Mouse (Mus musculus) MEL (cell line): Measurements from ENCODE around the gene Siva1. TPM values are rescaled to one million over a fixed set of nuclear protein-coding genes. Genes with fewer than 3 reads are reported as not detected.

Experiments
- DNase-seq: peaks from one replicate; pipeline ENCODE4 v3.0.0; 2011; ENCODE audit warnings: low read depth, low spot score
- H3K27ac ChIP-seq: 2 replicates; pipeline ENCODE4 v1.5.1; 2012; ENCODE audit warnings: low read depth, mild to moderate bottlenecking, control low read depth, low read length, moderate library complexity; ENCODE audit not compliant: control insufficient read depth
- H3K27me3 ChIP-seq, 2 experiments: fragments of 150-350 bp in 1 of 2; sonication (generic) in 1 of 2; 2 replicates each; pipeline ENCODE4 v1.6.1; 2012; ENCODE audit warnings: low read length in 2 of 2, mild to moderate bottlenecking in 2 of 2, improper control_type of control experiment in 1 of 2, moderate library complexity in 1 of 2; ENCODE audit not compliant: insufficient read depth in 2 of 2, control insufficient read depth in 1 of 2
- H3K36me3 ChIP-seq, 2 experiments: 2 replicates each; pipeline ENCODE4 v1.6.1; 2012 to 2014; ENCODE audit warnings: low read length in 2 of 2, improper control_type of control experiment in 1 of 2, inconsistent platforms in 1 of 2, mild to moderate bottlenecking in 1 of 2; ENCODE audit not compliant: insufficient read depth in 2 of 2, control insufficient read depth in 1 of 2
- H3K4me1 ChIP-seq, 2 experiments: fragments of 150-350 bp in 1 of 2; sonication (generic) in 1 of 2; 2 replicates each; pipeline ENCODE4 v1.6.1; 2012; ENCODE audit warnings: low read length in 2 of 2, improper control_type of control experiment in 1 of 2, mild to moderate bottlenecking in 1 of 2; ENCODE audit not compliant: insufficient read depth in 2 of 2, control insufficient read depth in 1 of 2
- H3K4me3 ChIP-seq, 2 experiments: fragments of 150-350 bp in 1 of 2; sonication (generic) in 1 of 2; 2 replicates each; pipeline ENCODE4 v1.5.1; 2012; ENCODE audit warnings: low read depth in 2 of 2, low read length in 2 of 2, mild to moderate bottlenecking in 2 of 2, moderate library complexity in 2 of 2, control low read depth in 1 of 2, improper control_type of control experiment in 1 of 2; ENCODE audit not compliant: control insufficient read depth in 1 of 2, insufficient read depth in 1 of 2
- H3K79me2 ChIP-seq: 2 replicates; pipeline ENCODE4 v1.6.1; 2012; ENCODE audit warnings: mild to moderate bottlenecking, low read length, moderate library complexity; ENCODE audit not compliant: control insufficient read depth, poor library complexity, insufficient read depth
- H3K9ac ChIP-seq: 2 replicates; pipeline ENCODE4 v1.6.1; 2012; ENCODE audit warnings: low read depth, mild to moderate bottlenecking, control low read depth, low read length, moderate library complexity; ENCODE audit not compliant: control insufficient read depth, poor library complexity, severe bottlenecking
- H3K9me3 ChIP-seq: fragments of 150-350 bp; sonication (generic); replicated peaks from 2 replicates; pipeline ENCODE4 v1.6.1; 2012; ENCODE audit warnings: mild to moderate bottlenecking, low read length, improper control_type of control experiment, moderate library complexity; ENCODE audit not compliant: insufficient read depth
- BHLHE40 ChIP-seq: IDR thresholded peaks from 2 replicates; pipeline ENCODE4 v1.6.1; 2012; ENCODE audit warnings: low read depth, mild to moderate bottlenecking, inconsistent platforms, low read length, improper control_type of control experiment, borderline replicate concordance
- E2F4 ChIP-seq: IDR thresholded peaks from 2 replicates; pipeline ENCODE4 v1.6.1; 2011; ENCODE audit warnings: low read depth, low read length, improper control_type of control experiment, borderline replicate concordance
- ELF1 ChIP-seq: IDR thresholded peaks from 2 replicates; pipeline ENCODE4 v1.6.1; 2014; ENCODE audit warnings: low read depth, mild to moderate bottlenecking, inconsistent platforms, low read length, improper control_type of control experiment, moderate library complexity
- EP300 ChIP-seq, 2 experiments: IDR thresholded peaks; 2 replicates each; pipeline ENCODE4 v1.6.1; 2011; ENCODE audit warnings: improper control_type of control experiment in 2 of 2, low read length in 2 of 2, low read depth in 1 of 2, mild to moderate bottlenecking in 1 of 2
- GABPA ChIP-seq: IDR thresholded peaks from 2 replicates; pipeline ENCODE4 v1.6.1; 2012; ENCODE audit warnings: low read depth, mild to moderate bottlenecking, inconsistent platforms, low read length, improper control_type of control experiment, moderate library complexity
- KAT2A ChIP-seq: conservative IDR thresholded peaks from 2 replicates; pipeline ENCODE4 v1.6.1; 2012; ENCODE audit warnings: low read depth, low read length, improper control_type of control experiment, inconsistent platforms
- MAZ ChIP-seq: IDR thresholded peaks from 2 replicates; pipeline ENCODE4 v1.6.1; 2012; ENCODE audit warnings: low read depth, mild to moderate bottlenecking, inconsistent platforms, low read length, improper control_type of control experiment
- MYC ChIP-seq: IDR thresholded peaks from 2 replicates; pipeline ENCODE4 v1.6.1; 2011; ENCODE audit warnings: low read depth, mild to moderate bottlenecking, low read length, improper control_type of control experiment, moderate library complexity
- NELFE ChIP-seq: IDR thresholded peaks from 2 replicates; pipeline ENCODE4 v1.6.1; 2011; ENCODE audit warnings: low read depth, low read length, improper control_type of control experiment
- NRF1 ChIP-seq: IDR thresholded peaks from 2 replicates; pipeline ENCODE4 v1.6.1; 2014; ENCODE audit warnings: low read depth, mild to moderate bottlenecking, inconsistent platforms, low read length, improper control_type of control experiment, moderate library complexity; ENCODE audit not compliant: poor library complexity, insufficient read depth, severe bottlenecking
- POLR2AphosphoS5 ChIP-seq: IDR thresholded peaks from 2 replicates; pipeline ENCODE4 v1.6.1; 2012; ENCODE audit warnings: low read depth, borderline replicate concordance, mild to moderate bottlenecking, inconsistent platforms, low read length, moderate library complexity, mixed read lengths
- SMC3 ChIP-seq: IDR thresholded peaks from 2 replicates; pipeline ENCODE4 v1.6.1; 2011; ENCODE audit warnings: low read depth, low read length, improper control_type of control experiment
- TBP ChIP-seq: IDR thresholded peaks from 2 replicates; pipeline ENCODE4 v1.8.0; 2011; ENCODE audit warnings: low read depth, low read length, improper control_type of control experiment
- TCF12 ChIP-seq: IDR thresholded peaks from 2 replicates; pipeline ENCODE4 v1.6.1; 2014; ENCODE audit warnings: low read depth, mild to moderate bottlenecking, inconsistent platforms, low read length, improper control_type of control experiment, moderate library complexity
- UBTF ChIP-seq: IDR thresholded peaks from 2 replicates; pipeline ENCODE4 v1.6.1; 2012; ENCODE audit warnings: low read depth, mild to moderate bottlenecking, inconsistent platforms, low read length, improper control_type of control experiment, moderate library complexity, borderline replicate concordance; ENCODE audit not compliant: insufficient read depth
- polyA plus RNA-seq, 2 experiments: library from polyadenylated mRNA; stranded (reverse) in 1 of 2; unstranded in 1 of 2; fragments of >175 nt in 1 of 2; fragments of >200 nt in 1 of 2; gene quantifications; 2 replicates each; pipeline versions ENCODE4 v1.2.1 to v1.2.4; 2012; ENCODE audit warnings: low replicate concordance in 2 of 2, low read depth in 1 of 2; ENCODE audit not compliant: insufficient read length in 2 of 2, insufficient read depth in 1 of 2, missing spikeins in 1 of 2
- total RNA-seq: library from RNA; depleted of rRNA; stranded (reverse); fragments of 300-350 nt; gene quantifications from 2 replicates; pipeline ENCODE4 v1.2.3, GENCODE M21; 2012; rRNA removed

Siva1 gene
- total and polyA plus RNA-seq, 3 experiments: 531 to 659 TPM; not detected in 1

- Histone ChIP-seq H3K27me3 (no peaks in the 10 kb centered on the region), H3K27ac (no peak overlapping the region), H3K4me1 (peaks cover 6 to 19% of the 10 kb centered on the region in 2 experiments; a peak in 3 of 4 replicates)
Measured at GRCm38 (mm10) chr12:112696806-112697425, 52.4 kb downstream of the Siva1 start.

More at GRCm38 (mm10) chr12:112696806-112697425, 52.4 kb downstream of the Siva1 start:
- H3K9me3 ChIP-seq: no peaks in the 10 kb centered on the region
- no peak overlapping the region for H3K9ac ChIP-seq
- H3K4me3 ChIP-seq: no peak overlapping the region
- peaks cover 15% of the 10 kb centered on the region for H3K79me2 ChIP-seq
- H3K36me3 ChIP-seq: peaks cover 0 to 15% of the 10 kb centered on the region in 2 experiments; a peak in 3 of 4 replicates
- DNase-seq: peak; percentile 46
- no peak for TF ChIP-seq MYC
- TF ChIP-seq NELFE: no peak
- TF ChIP-seq EP300 (IDR thresholded peaks at IDR 0.05; ENCODE audit: low read depth in 1 of 2, low read length in 2 of 2): no peak
- TF ChIP-seq GABPA: no peak
- TF ChIP-seq TCF12: no peak
- no peak for TF ChIP-seq TBP
- no peak for TF ChIP-seq MAZ
- no peak for TF ChIP-seq BHLHE40
- no peak for TF ChIP-seq POLR2AphosphoS5
- TF ChIP-seq ELF1: no peak
- TF ChIP-seq SMC3: no peak
- TF ChIP-seq E2F4: no peak
- no peak for TF ChIP-seq NRF1
- TF ChIP-seq UBTF: no peak
- TF ChIP-seq KAT2A: no peak

Other genes with a start within 250 kb of the Siva1 start
- gene A530016L24Rik, start 155.2 kb upstream of the Siva1 start, total RNA-seq: not detected in 2 replicates
- not detected for gene A530016L24Rik, start 155.2 kb upstream of the Siva1 start, polyA plus RNA-seq
- gene Tmem179, start 127.9 kb upstream of the Siva1 start, total RNA-seq: 0.08 TPM in 1 of 2 replicates, not detected in the other
- under 1 TPM in 1 of 2 experiments, not detected in 1; 0.10 TPM for gene Tmem179, start 127.9 kb upstream of the Siva1 start, polyA plus RNA-seq
- 23.2 and 26.1 TPM in 2 replicates for gene Inf2, start 55.9 kb upstream of the Siva1 start, total RNA-seq
- gene Inf2, start 55.9 kb upstream of the Siva1 start, polyA plus RNA-seq: 100 to 1,000 TPM in 1 of 2 experiments, 10 to 100 TPM in 1; 55.7 to 122 TPM
- 36.0 and 58.2 TPM in 2 replicates for gene Adssl1, start 24.6 kb upstream of the Siva1 start, total RNA-seq
- gene Adssl1, start 24.6 kb upstream of the Siva1 start, polyA plus RNA-seq: 10 to 100 TPM in 1 of 2 experiments, not detected in 1; 63.9 TPM
- gene Akt1, start 30.2 kb downstream of the Siva1 start, total RNA-seq: 289 and 322 TPM in 2 replicates
- 100 to 1,000 TPM; 764 to 827 TPM for gene Akt1, start 30.2 kb downstream of the Siva1 start, polyA plus RNA-seq
- 4.5 and 7.6 TPM in 2 replicates for gene Zbtb42, start 34.1 kb downstream of the Siva1 start, total RNA-seq
- gene Zbtb42, start 34.1 kb downstream of the Siva1 start, polyA plus RNA-seq: 10 to 100 TPM in 1 of 2 experiments, not detected in 1; 11.4 TPM
- gene Cep170b, start 75.8 kb downstream of the Siva1 start, total RNA-seq: 40.0 and 49.7 TPM in 2 replicates
- 10 to 100 TPM in 1 of 2 experiments, not detected in 1; 64.0 TPM for gene Cep170b, start 75.8 kb downstream of the Siva1 start, polyA plus RNA-seq
- 9.7 and 9.8 TPM in 2 replicates for gene Pld4, start 116.0 kb downstream of the Siva1 start, total RNA-seq
- 10 to 100 TPM in 1 of 2 experiments, not detected in 1; 16.4 TPM for gene Pld4, start 116.0 kb downstream of the Siva1 start, polyA plus RNA-seq
- 1.2 and 2.6 TPM in 2 replicates for gene Ahnak2, start 158.0 kb downstream of the Siva1 start, total RNA-seq
- 10 to 100 TPM in 1 of 2 experiments, not detected in 1; 11.4 TPM for gene Ahnak2, start 158.0 kb downstream of the Siva1 start, polyA plus RNA-seq
- gene Clba1, start 164.3 kb downstream of the Siva1 start, total RNA-seq: 11.2 and 15.2 TPM in 2 replicates
- 10 to 100 TPM in 1 of 2 experiments, not detected in 1; 21.4 TPM for gene Clba1, start 164.3 kb downstream of the Siva1 start, polyA plus RNA-seq
- gene Cdca4, start 184.7 kb downstream of the Siva1 start, total RNA-seq: 245 and 279 TPM in 2 replicates
- gene Cdca4, start 184.7 kb downstream of the Siva1 start, polyA plus RNA-seq: 100 to 1,000 TPM in 1 of 2 experiments, not detected in 1; 274 TPM
- gene Gpr132, start 223.5 kb downstream of the Siva1 start, total RNA-seq: 6.5 and 6.8 TPM in 2 replicates
- gene Gpr132, start 223.5 kb downstream of the Siva1 start, polyA plus RNA-seq: 1 to 10 TPM in 1 of 2 experiments, not detected in 1; 5.4 TPM